Mouse (Mus musculus) heart, embryonic 16.5 days (tissue): ENCODE data around the gene Nfasc. TPM values are rescaled to one million over a fixed set of nuclear protein-coding genes. Genes with fewer than 3 reads are reported as not detected.

Experiments
- ATAC-seq: fragments of 200-750 bp; cut with Nextera tagmentation; replicated peaks from 2 replicates; pipeline ENCODE4 v1.8.0; 2017; ENCODE audit warnings: moderate number of reproducible peaks; ENCODE audit not compliant: insufficient read depth, low FRiP score; ENCODE audit errors: extremely low read depth
- H3K27ac ChIP-seq: fragments of 300-500 bp; sonication (generic); 2 replicates; pipeline ENCODE4 v1.5.1; 2014; ENCODE audit warnings: mild to moderate bottlenecking, low read length, control low read depth, moderate library complexity
- H3K27me3 ChIP-seq: fragments of 300-500 bp; sonication (generic); 2 replicates; pipeline ENCODE4 v1.6.1; 2014; ENCODE audit warnings: low read length, mixed read lengths; ENCODE audit not compliant: control insufficient read depth, insufficient read depth
- H3K36me3 ChIP-seq: fragments of 300-500 bp; sonication (generic); 2 replicates; pipeline ENCODE4 v1.6.1; 2014; ENCODE audit not compliant: control insufficient read depth, insufficient read depth
- H3K4me1 ChIP-seq: fragments of 300-500 bp; sonication (generic); 2 replicates; pipeline ENCODE4 v1.6.1; 2014; ENCODE audit warnings: low read length, mixed read lengths; ENCODE audit not compliant: control insufficient read depth, insufficient read depth
- H3K4me2 ChIP-seq: fragments of 300-500 bp; sonication (generic); 2 replicates; pipeline ENCODE4 v1.6.1; 2014; ENCODE audit warnings: low read depth, mild to moderate bottlenecking, control low read depth, low read length
- H3K4me3 ChIP-seq: fragments of 300-500 bp; sonication (generic); 2 replicates; pipeline ENCODE4 v1.5.1; 2014; ENCODE audit warnings: mild to moderate bottlenecking, control low read depth, low read length
- H3K9ac ChIP-seq: fragments of 300-500 bp; sonication (generic); 2 replicates; pipeline ENCODE4 v1.6.1; 2014; ENCODE audit warnings: low read length, control low read depth
- H3K9me3 ChIP-seq: fragments of 300-500 bp; sonication (generic); replicated peaks from 2 replicates; pipeline ENCODE4 v1.6.1; 2016; ENCODE audit warnings: low read length; ENCODE audit not compliant: control insufficient read depth
- WGBS: fragments of 180-500 bp; shearing (Covaris S2); extraction: QIAGEN DNeasy Blood & Tissue Kit; methylation state at CpG from one replicate; pipeline ENCODE4 v1.1.7; 2014; 5-methylcytosine and 5-hydroxymethylcytosine counted together
- polyA plus RNA-seq: library from polyadenylated mRNA; unstranded; fragments of >200 nt; fragmentation: Nextera tagmentation; extraction: Ambion mirVana; gene quantifications from 2 replicates; pipeline ENCODE4 v1.2.1, GENCODE M21; 2015

Nfasc gene
- polyA plus RNA-seq, 1 experiment from 2014 or later, result 0.38 TPM

DNA sequence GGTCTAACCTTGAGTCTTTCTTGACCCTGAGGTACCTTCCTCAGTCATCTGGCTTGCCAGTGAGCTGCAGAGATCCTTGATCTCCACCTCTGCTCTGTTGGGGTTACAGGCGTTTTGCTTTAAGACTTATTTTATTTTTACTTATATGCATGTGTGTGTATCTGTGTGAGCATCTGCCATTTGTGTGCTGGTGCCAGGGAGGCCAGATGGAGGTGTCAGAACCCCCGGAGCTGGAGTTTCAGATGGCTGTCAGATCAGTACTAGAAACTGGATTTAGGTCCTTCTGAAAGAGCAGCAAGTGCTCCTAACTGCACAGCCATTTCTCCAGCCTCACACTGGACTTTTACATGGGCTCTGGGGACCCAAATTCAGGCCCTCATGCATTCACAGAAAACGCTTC lies 28.0 kb upstream of the Nfasc start:
- Histone ChIP-seq H3K27me3 (peaks cover 4% of the 10 kb centered on the region; the same call in 1 of the 2 replicates), H3K4me3 (no peak overlapping the region), H3K4me1 (peaks cover 5% of the 10 kb centered on the region), H3K27ac (no peak overlapping the region), H3K4me2 (no peak overlapping the region), H3K36me3 (no peaks in the 10 kb centered on the region), H3K9me3 (no peaks in the 10 kb centered on the region), H3K9ac (no peak overlapping the region)
- WGBS, result 62% methylated on average over 3 of the region's 3 CpGs
- ATAC-seq, result no peak

DNA sequence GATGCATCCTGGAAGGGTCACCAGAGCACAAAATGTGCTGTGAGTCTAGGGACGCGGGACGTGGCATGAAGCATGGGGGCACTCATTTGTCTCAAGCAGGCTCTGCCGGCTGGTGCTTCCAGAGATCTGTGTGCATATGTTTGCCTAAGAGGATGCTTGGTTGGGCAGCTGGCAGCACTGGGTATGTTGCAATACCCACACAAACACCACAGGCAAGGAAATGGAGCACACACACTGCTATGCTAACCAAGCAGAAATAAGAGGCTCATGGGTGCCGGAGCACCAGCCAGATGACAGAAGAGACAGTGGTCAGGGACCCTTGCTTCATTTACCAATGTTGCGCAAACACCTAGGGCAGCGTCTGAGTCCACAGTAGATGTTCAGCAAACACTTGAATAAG lies 25.8 kb upstream of the Nfasc start:
- Histone ChIP-seq H3K9ac (no peak overlapping the region), H3K27me3 (no peaks in the 10 kb centered on the region), H3K36me3 (no peaks in the 10 kb centered on the region), H3K4me3 (no peak overlapping the region), H3K4me1 (peaks cover 5% of the 10 kb centered on the region), H3K4me2 (no peak overlapping the region), H3K27ac (no peak overlapping the region), H3K9me3 (no peaks in the 10 kb centered on the region)
- ATAC-seq, result no peak
- 86% methylated on average over 7 of the region's 7 CpGs for WGBS

DNA sequence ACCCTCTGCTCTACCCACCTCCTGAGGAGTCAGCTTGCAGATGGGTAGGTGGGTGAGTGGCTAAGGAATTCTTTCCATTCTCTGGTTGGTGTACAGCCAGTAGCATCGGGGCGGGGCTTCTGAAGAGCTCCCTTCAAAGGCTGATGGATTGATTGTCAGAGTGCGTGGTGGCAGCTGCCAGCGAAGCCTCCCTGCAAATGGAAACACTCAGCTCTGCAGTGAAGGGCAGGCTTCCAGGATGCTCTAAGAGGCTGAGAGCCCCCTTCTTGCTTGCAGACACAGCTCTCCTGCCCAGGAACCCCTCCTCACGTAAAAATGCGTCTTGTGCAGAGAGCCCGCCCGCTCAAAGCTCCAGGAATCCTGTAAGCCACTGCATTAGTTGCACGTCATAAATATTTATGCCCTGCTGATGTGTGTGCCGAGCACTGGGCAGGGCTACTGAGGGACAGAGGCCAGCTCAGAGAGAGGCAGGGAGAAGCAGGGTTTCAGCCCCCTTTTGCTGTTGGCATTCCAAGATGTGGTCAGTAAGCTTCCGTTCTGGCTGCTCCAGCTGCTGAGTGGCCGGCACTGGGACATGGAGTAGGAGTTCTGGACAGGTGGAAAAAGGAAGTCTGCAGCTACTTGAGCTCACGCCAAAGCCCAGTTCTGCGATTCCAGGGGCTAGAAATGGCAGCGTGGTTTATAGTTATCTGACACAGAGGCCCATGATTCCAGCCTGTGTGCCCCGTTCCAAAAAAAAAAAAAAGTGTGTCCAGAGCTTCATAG lies 24.5 kb upstream of the Nfasc start:
- Histone ChIP-seq H3K9ac (no peak overlapping the region), H3K27me3 (no peaks in the 10 kb centered on the region), H3K4me3 (no peak overlapping the region), H3K27ac (no peak overlapping the region), H3K9me3 (no peaks in the 10 kb centered on the region), H3K4me1 (peaks cover 5% of the 10 kb centered on the region), H3K36me3 (no peaks in the 10 kb centered on the region), H3K4me2 (peak overlapping the region; percentile 45)
- WGBS, result 19% methylated on average over 16 of the region's 16 CpGs
- no peak for ATAC-seq

DNA sequence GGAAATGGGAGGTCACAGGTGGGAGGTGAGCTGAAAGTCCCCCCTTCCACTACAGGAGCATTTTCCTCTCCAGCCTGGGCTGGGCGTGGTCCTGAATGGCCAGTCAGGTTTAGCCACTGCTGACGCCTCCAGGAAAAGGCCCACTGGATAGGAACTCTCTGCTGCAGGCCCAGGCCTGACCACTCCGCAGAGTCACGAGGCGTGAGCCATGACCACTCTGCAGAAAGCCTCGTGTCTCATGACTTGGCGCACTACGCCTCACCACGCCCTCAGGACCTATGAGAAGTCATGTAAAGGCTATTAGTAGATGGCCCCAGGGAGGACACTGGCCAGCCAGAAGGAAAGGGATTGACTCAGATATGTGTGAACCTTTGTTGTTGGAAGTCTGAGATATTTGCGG lies 23.6 kb upstream of the Nfasc start:
- H3K27me3 ChIP-seq, result no peaks in the 10 kb centered on the region
- no peak overlapping the region for H3K9ac ChIP-seq
- H3K4me3 ChIP-seq, result no peak overlapping the region
- 69% methylated on average over 10 of the region's 10 CpGs for WGBS
- no peak for ATAC-seq
- no peak overlapping the region for H3K4me2 ChIP-seq
- H3K9me3 ChIP-seq, result no peaks in the 10 kb centered on the region
- peaks cover 5% of the 10 kb centered on the region for H3K4me1 ChIP-seq
- H3K27ac ChIP-seq, result no peak overlapping the region
- H3K36me3 ChIP-seq, result no peaks in the 10 kb centered on the region

DNA sequence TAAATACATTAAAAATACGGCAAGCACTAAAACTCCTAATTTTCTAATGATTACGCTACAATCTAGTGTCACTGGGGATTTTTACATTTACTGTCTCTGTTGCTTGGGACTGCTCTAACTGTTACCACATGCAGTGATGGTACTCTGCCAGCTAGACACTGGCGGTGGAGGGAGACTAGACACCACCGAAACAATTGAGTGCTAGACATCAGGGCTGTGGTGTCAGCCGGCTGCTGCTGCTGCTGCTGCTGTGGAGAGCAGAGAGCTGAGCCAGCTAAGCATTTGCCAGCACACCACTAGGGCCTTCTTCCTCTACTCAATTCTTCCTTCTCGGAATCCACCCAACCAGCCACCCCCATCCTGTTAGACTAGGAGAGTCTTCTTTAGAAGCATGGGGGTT lies 17.8 kb upstream of the Nfasc start:
- 59% methylated on average over 6 of the region's 6 CpGs for WGBS
- no peaks in the 10 kb centered on the region for H3K9me3 ChIP-seq
- H3K27me3 ChIP-seq, result 0 out of 2 replicates have a peak, but pooled peaks cover 3% of the 10 kb centered on the region
- H3K36me3 ChIP-seq, result no peaks in the 10 kb centered on the region
- H3K27ac ChIP-seq, result no peak overlapping the region
- H3K4me3 ChIP-seq, result no peak overlapping the region
- no peak for ATAC-seq
- H3K9ac ChIP-seq, result no peak overlapping the region
- no peak overlapping the region for H3K4me2 ChIP-seq
- H3K4me1 ChIP-seq, result peaks cover 3% of the 10 kb centered on the region; the same call in 1 of the 2 replicates

GRCm38 (mm10) chr1:132758656-132759370 lies 17.2 kb upstream of the Nfasc start:
- 7% methylated on average over 24 of the region's 24 CpGs for WGBS
- Histone ChIP-seq H3K4me3 (peak overlapping the region; percentile 38), H3K27ac (no peak overlapping the region), H3K9ac (no peak overlapping the region), H3K27me3 (0 out of 2 replicates have a peak, but pooled peaks cover 3% of the 10 kb centered on the region), H3K36me3 (no peaks in the 10 kb centered on the region), H3K9me3 (no peaks in the 10 kb centered on the region), H3K4me1 (peaks cover 3% of the 10 kb centered on the region; the same call in 1 of the 2 replicates), H3K4me2 (peak overlapping the region; percentile 64)
- ATAC-seq, result peak; percentile 14; the same call in 1 of the 2 replicates

GRCm38 (mm10) chr1:132755211-132755610 lies 13.6 kb upstream of the Nfasc start:
- H3K9me3 ChIP-seq, result 0 out of 2 replicates have a peak, but pooled peaks cover 4% of the 10 kb centered on the region
- no peak overlapping the region for H3K27ac ChIP-seq
- H3K9ac ChIP-seq, result no peak overlapping the region
- no peak overlapping the region for H3K4me2 ChIP-seq
- ATAC-seq, result no peak
- WGBS, result 60% methylated on average over 4 of the region's 4 CpGs
- H3K4me1 ChIP-seq, result peaks cover 3% of the 10 kb centered on the region; the same call in 1 of the 2 replicates
- no peak overlapping the region for H3K4me3 ChIP-seq
- H3K27me3 ChIP-seq, result 0 out of 2 replicates have a peak, but pooled peaks cover 3% of the 10 kb centered on the region
- no peaks in the 10 kb centered on the region for H3K36me3 ChIP-seq

GRCm38 (mm10) chr1:132749217-132749884 lies 7.8 kb upstream of the Nfasc start:
- Histone ChIP-seq H3K27ac (no peak overlapping the region), H3K4me1 (peaks cover 4% of the 10 kb centered on the region), H3K4me3 (no peak overlapping the region), H3K4me2 (no peak overlapping the region), H3K9me3 (0 out of 2 replicates have a peak, but pooled peaks cover 4% of the 10 kb centered on the region), H3K27me3 (no peaks in the 10 kb centered on the region), H3K36me3 (no peaks in the 10 kb centered on the region), H3K9ac (no peak overlapping the region)
- 76% methylated on average over 9 of the region's 9 CpGs for WGBS
- no peak for ATAC-seq
